Mouse (Mus musculus) hindbrain, embryonic 16.5 days (tissue): ENCODE data around the gene Spcs2. TPM values are rescaled to one million over a fixed set of nuclear protein-coding genes. Genes with fewer than 3 reads are reported as not detected.
A peak's percentile ranks its signal among the peaks of the same experiment; 100 is the strongest.

ENCODE experiments used
- ATAC-seq: fragments of 200-750 bp; cut with Nextera tagmentation; 2 replicates; pipeline ENCODE4 v1.8.0; 2017; ENCODE audit warnings: moderate TSS enrichment, moderate library complexity
- H3K27ac ChIP-seq: fragments of 300-500 bp; sonication (generic); 2 replicates; pipeline ENCODE4 v1.5.1; 2014; ENCODE audit warnings: low read depth, mild to moderate bottlenecking, control low read depth, low read length, moderate library complexity
- H3K27me3 ChIP-seq: fragments of 300-500 bp; sonication (generic); replicated peaks from 2 replicates; pipeline ENCODE4 v1.6.1; 2014; ENCODE audit warnings: low read length; ENCODE audit not compliant: control insufficient read depth, insufficient read depth
- H3K36me3 ChIP-seq: fragments of 300-500 bp; sonication (generic); 2 replicates; pipeline ENCODE4 v1.6.1; 2014; ENCODE audit warnings: mild to moderate bottlenecking, low read length, moderate library complexity, mixed read lengths; ENCODE audit not compliant: control insufficient read depth, insufficient read depth
- H3K4me1 ChIP-seq: fragments of 300-500 bp; sonication (generic); 2 replicates; pipeline ENCODE4 v1.6.1; 2014; ENCODE audit warnings: low read depth, low read length; ENCODE audit not compliant: control insufficient read depth, insufficient read depth
- H3K4me2 ChIP-seq: fragments of 300-500 bp; sonication (generic); 2 replicates; pipeline ENCODE4 v1.6.1; 2014; ENCODE audit warnings: mild to moderate bottlenecking, low read length, control low read depth, moderate library complexity
- H3K4me3 ChIP-seq: fragments of 300-500 bp; sonication (generic); 2 replicates; pipeline ENCODE4 v1.5.1; 2014; ENCODE audit warnings: mild to moderate bottlenecking, low read length, control low read depth, moderate library complexity
- H3K9ac ChIP-seq: fragments of 300-500 bp; sonication (generic); 2 replicates; pipeline ENCODE4 v1.6.1; 2014; ENCODE audit warnings: low read depth, mild to moderate bottlenecking, control low read depth, low read length, moderate library complexity
- H3K9me3 ChIP-seq: fragments of 300-500 bp; sonication (generic); 2 replicates; pipeline ENCODE4 v1.6.1; 2014; ENCODE audit warnings: mild to moderate bottlenecking, low read length, moderate library complexity; ENCODE audit not compliant: control insufficient read depth
- WGBS: fragments of 180-500 bp; shearing (Covaris S2); extraction: QIAGEN DNeasy Blood & Tissue Kit; methylation state at CpG from one replicate; pipeline ENCODE4 v1.1.7; 2014; 5-methylcytosine and 5-hydroxymethylcytosine counted together
- polyA plus RNA-seq: library from polyadenylated mRNA; unstranded; fragments of >200 nt; fragmentation: Nextera tagmentation; extraction: Ambion mirVana; gene quantifications from 2 replicates; pipeline ENCODE4 v1.2.1, GENCODE M21; 2015

The Spcs2 gene
- 286 and 290 TPM in 2 replicates for polyA plus RNA-seq

DNA sequence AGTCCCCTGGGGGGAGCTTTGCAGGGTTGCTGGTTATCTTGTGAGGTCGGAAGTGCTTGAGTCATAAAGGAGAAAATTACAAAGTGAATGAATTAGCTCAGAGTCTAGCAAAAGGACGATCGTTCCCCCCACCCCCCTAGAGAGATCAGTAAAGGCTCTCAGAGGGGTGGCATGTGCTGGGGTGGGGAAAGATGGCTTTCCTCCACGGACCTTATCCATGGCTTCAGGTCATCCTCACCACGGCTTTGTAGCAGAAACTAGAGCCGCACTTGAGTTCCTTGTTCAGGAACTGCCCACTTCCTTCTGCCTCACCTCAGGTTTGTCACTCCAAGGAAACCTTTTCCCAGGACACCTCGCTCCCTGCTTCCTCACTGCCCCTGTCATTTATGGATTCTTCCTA lies at the start of gene Spcs2:
TSS of gene Spcs2 (minus strand) at position 101 of the 400 bp plus-strand sequence.
- no peak within 1 kb of the TSS for H3K9ac ChIP-seq
- no peaks in the 10 kb centered on the region for H3K36me3 ChIP-seq
- peaks cover 2% of the 10 kb centered on the region; the same call in 1 of the 2 replicates for H3K4me1 ChIP-seq
- H3K9me3 ChIP-seq: no peaks in the 10 kb centered on the region
- H3K27me3 ChIP-seq: no peaks in the 10 kb centered on the region
- 44% methylated on average over 7 of the region's 7 CpGs for WGBS
- no peak within 1 kb of the TSS for H3K27ac ChIP-seq
- no peak for ATAC-seq
- H3K4me3 ChIP-seq: no peak within 1 kb of the TSS
- no peak within 1 kb of the TSS for H3K4me2 ChIP-seq

GRCm38 (mm10) chr7:99911038-99911437 lies 47.8 kb upstream of the Spcs2 start:
- ATAC-seq: no peak
- 78% methylated on average over 5 of the region's 5 CpGs for WGBS
- Histone ChIP-seq H3K9me3 (no peaks in the 10 kb centered on the region), H3K4me2 (no peak overlapping the region), H3K4me3 (no peak overlapping the region), H3K36me3 (no peaks in the 10 kb centered on the region), H3K9ac (no peak overlapping the region), H3K27me3 (no peaks in the 10 kb centered on the region), H3K4me1 (no peaks in the 10 kb centered on the region), H3K27ac (no peak overlapping the region)

DNA sequence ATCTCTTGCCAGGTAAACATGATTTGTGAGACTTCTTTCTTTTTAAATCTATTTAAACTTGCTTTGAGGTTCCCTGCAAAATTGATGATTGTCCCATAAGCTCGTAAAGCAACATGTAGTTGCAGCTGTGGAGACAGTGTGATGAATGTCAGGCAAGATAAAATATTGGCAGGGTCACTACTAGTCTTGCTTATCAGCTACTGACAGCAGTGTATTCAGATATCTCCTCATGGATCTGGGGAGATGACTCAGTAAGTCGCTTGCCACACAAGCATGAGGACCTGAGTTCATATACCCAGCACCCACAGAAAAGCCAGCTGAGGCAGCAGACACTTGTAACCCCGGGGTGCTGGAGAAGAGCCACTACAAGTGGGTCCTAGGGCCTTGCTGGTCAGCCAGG lies 44.2 kb upstream of the Spcs2 start:
- Histone ChIP-seq H3K9me3 (no peaks in the 10 kb centered on the region), H3K27ac (no peak overlapping the region), H3K4me3 (no peak overlapping the region), H3K9ac (no peak overlapping the region), H3K4me1 (no peaks in the 10 kb centered on the region), H3K36me3 (no peaks in the 10 kb centered on the region), H3K4me2 (no peak overlapping the region), H3K27me3 (no peaks in the 10 kb centered on the region)
- 83% methylated on average over 3 of the region's 3 CpGs for WGBS
- ATAC-seq: no peak

- Histone ChIP-seq H3K4me3 (no peak overlapping the region), H3K4me2 (no peak overlapping the region), H3K27ac (no peak overlapping the region), H3K9me3 (no peaks in the 10 kb centered on the region), H3K27me3 (no peaks in the 10 kb centered on the region), H3K9ac (no peak overlapping the region), H3K36me3 (no peaks in the 10 kb centered on the region), H3K4me1 (no peaks in the 10 kb centered on the region)
- ATAC-seq: no peak
- 85% methylated on average over 3 of the region's 3 CpGs for WGBS
These were observed 43.1 kb upstream of the Spcs2 start for GRCm38 (mm10) chr7:99906346-99906745.

DNA sequence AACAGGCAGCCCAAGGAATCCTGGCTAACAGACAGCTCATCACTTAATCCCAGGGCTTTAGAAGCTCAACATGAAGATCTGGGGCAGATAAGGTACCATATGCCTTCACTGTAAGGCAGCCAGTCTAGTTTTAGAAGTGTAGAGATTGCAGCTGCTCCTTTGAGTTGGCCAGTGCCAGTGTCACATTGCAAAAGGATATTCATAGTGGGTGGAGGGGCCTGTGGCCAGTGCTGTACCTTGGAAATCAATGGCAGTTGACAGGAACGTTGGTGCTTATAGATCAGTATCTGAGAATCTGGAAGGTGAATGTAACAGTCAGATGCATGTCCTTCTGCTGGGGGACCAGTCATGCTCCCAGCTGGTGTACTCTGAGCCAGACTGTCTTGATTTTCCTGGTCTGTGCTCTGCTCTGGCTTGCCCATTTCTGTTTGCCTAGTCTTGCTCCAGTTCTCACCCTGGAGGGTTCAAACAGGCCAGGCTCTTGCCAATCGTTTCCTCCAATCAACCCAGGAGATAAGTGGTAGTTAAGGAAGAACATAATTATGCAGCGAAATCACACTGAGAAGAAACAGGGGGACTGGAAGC lies 41.3 kb upstream of the Spcs2 start:
- no peaks in the 10 kb centered on the region for H3K27me3 ChIP-seq
- no peak overlapping the region for H3K27ac ChIP-seq
- no peaks in the 10 kb centered on the region for H3K9me3 ChIP-seq
- no peak for ATAC-seq
- no peak overlapping the region for H3K4me3 ChIP-seq
- no peaks in the 10 kb centered on the region for H3K36me3 ChIP-seq
- H3K9ac ChIP-seq: no peak overlapping the region
- H3K4me1 ChIP-seq: no peaks in the 10 kb centered on the region
- H3K4me2 ChIP-seq: no peak overlapping the region
- 66% methylated on average over 3 of the region's 3 CpGs for WGBS

GRCm38 (mm10) chr7:99902918-99903665 lies 39.8 kb upstream of the Spcs2 start:
- Histone ChIP-seq H3K4me2 (no peak overlapping the region), H3K9ac (no peak overlapping the region), H3K4me3 (no peak overlapping the region), H3K36me3 (no peaks in the 10 kb centered on the region), H3K4me1 (no peaks in the 10 kb centered on the region), H3K27me3 (no peaks in the 10 kb centered on the region), H3K27ac (no peak overlapping the region), H3K9me3 (no peaks in the 10 kb centered on the region)
- 76% methylated on average over 11 of the region's 11 CpGs for WGBS
- ATAC-seq: no peak

DNA sequence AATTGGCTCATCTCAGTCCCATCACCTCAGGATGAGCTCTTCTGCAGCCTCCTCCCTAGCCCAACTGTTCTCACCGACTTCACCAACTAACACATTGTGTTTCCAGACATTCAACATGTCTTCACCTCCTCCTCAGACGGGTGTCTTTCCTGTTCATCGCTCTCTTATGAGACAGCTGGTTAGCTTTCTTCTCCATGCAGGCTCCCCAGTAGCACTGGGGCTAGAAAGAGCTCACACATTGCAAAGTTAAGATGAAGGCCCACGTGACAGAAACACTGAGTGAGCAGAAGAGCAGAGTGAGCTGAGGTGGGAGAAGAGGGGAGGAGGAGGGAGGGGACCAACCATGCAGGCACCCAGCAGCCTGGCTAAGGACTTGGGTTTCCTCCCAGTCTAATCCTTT lies 38.9 kb upstream of the Spcs2 start:
- no peak for ATAC-seq
- no peak overlapping the region for H3K4me3 ChIP-seq
- H3K36me3 ChIP-seq: no peaks in the 10 kb centered on the region
- no peak overlapping the region for H3K4me2 ChIP-seq
- H3K27ac ChIP-seq: no peak overlapping the region
- H3K4me1 ChIP-seq: no peaks in the 10 kb centered on the region
- no peaks in the 10 kb centered on the region for H3K9me3 ChIP-seq
- 73% methylated on average over 4 of the region's 4 CpGs for WGBS
- no peaks in the 10 kb centered on the region for H3K27me3 ChIP-seq
- no peak overlapping the region for H3K9ac ChIP-seq

DNA sequence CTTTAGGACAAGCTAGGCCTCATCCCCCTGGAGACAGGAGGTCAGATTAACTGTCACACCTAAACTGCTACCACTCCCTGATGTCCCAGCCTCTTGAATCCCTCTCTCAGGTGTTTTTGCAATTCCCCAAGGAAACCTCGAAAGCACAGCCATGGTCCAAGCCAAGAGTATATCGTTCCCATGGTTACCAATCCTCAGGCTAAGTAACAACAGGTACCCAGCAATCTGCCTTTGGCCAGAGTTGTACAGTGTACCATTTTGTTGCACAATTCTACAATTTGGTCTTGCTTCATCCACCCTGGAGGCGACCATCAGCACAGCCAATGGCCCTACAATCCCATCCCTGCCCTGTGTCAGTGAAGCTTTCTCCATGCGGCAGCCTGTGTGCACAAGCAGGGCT lies 33.6 kb upstream of the Spcs2 start:
- Histone ChIP-seq H3K9ac (no peak overlapping the region), H3K9me3 (no peaks in the 10 kb centered on the region), H3K27ac (no peak overlapping the region), H3K4me1 (peaks cover 8% of the 10 kb centered on the region; the same call in 1 of the 2 replicates), H3K36me3 (no peaks in the 10 kb centered on the region), H3K27me3 (no peaks in the 10 kb centered on the region), H3K4me3 (no peak overlapping the region), H3K4me2 (no peak overlapping the region)
- ATAC-seq: no peak
- 90% methylated on average over 4 of the region's 4 CpGs for WGBS

DNA sequence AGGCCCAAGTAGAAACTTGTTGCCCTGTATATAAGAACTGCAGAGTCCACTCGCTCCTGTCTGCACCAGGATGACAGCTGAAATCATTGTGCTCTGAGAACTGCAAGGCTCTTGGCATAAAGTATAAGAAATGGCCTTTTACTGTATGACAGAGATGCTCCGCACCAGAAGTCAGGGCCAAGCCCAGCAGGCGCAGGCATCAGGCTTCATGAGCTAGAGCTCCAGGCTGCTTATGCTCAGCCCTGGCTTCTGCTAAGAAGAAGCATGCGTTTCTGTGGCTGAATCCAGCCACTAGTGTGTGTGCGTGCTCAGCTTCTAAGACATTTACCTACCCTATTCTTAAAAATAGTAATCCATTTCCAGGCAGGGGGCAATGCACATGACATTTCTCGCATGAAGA lies 31.2 kb upstream of the Spcs2 start:
- 70% methylated on average over 6 of the region's 6 CpGs for WGBS

More for the DNA sequence above, 31.2 kb upstream of the Spcs2 start:
- Histone ChIP-seq H3K36me3 (no peaks in the 10 kb centered on the region), H3K4me1 (peaks cover 10% of the 10 kb centered on the region; the same call in 1 of the 2 replicates), H3K9ac (no peak overlapping the region), H3K4me3 (no peak overlapping the region), H3K27ac (peak overlapping the region; percentile 44; the same call in 1 of the 2 replicates), H3K27me3 (no peaks in the 10 kb centered on the region), H3K4me2 (no peak overlapping the region), H3K9me3 (no peaks in the 10 kb centered on the region)
- no peak for ATAC-seq
